ENCODE assay signal across 13 mouse cellular contexts in the genomic region with DNA sequence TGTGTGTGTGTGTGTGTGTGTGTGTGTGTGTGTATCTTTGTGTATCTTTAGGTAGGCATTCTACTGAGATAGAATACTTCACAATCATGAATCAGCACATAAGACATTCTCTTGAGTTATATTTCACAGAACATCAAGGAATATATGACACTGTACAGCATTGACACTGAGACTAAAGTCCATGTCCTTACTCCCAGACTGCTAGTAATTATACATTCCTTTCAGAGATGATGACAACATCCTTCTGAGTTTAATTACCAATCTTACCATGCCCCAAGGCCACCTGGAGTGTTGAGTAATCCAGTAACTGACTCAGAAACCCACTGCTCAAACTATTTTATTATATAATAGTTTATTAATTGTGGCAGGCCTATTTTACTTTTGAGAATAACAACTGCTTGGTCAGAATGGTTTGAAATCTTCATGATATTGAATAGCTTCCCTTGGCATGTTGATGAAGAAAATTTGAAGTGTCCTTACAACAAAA. TPM values are rescaled to one million over a fixed set of nuclear protein-coding genes. Genes with fewer than 3 reads are reported as not detected.
"Had no signal": no experiment of that assay in that cellular context is flagged by ENCODE, and none has a peak within 500 bp of the region (broad histone marks: within the 10 kb centered on the region; RNA-seq: fewer than 3 reads in every experiment).

No protein-coding gene starts in this region.

- DNase-seq: kidney, postnatal 25 days; layer of hippocampus, postnatal 36 days; liver, embryonic 13.5 days; lung, adult 2 months; lung, postnatal 14 days; lung, postnatal 4 days; midbrain, embryonic 14.5 days; thymus, adult 18-20 months; thymus, postnatal 36 days had no signal

- H3K36me3 ChIP-seq: liver, embryonic 13.5 days had no signal

- H3K4me2 ChIP-seq: liver, embryonic 13.5 days; midbrain, embryonic 11.5 days had no signal

- H3K4me1 ChIP-seq: liver, embryonic 13.5 days had no signal

- H3K9me3 ChIP-seq: liver, embryonic 13.5 days had no signal

- H3K4me3 ChIP-seq: left cerebral cortex, adult 2 months; liver, embryonic 13.5 days had no signal

- H3K27me3 ChIP-seq: liver, embryonic 13.5 days had no signal

- H3K9ac ChIP-seq: liver, embryonic 13.5 days had no signal

- H3K27ac ChIP-seq: kidney, postnatal 0 days; left cerebral cortex, adult 2 months; liver, embryonic 13.5 days had no signal

RNA-seq across cellular contexts. Expression of a gene that starts 11.8 kb away (rescaled TPM):
- total RNA-seq: megakaryocyte-erythroid progenitor cell, adult 5-6 weeks had no signal
